Mouse (Mus musculus) kidney, postnatal 0 days (tissue): Measurements from ENCODE around the gene Atp6v0a1. TPM values are rescaled to one million over a fixed set of nuclear protein-coding genes. Genes with fewer than 3 reads are reported as not detected.

Experiments
- ATAC-seq: fragments of 200-750 bp; cut with Nextera tagmentation; replicated peaks from 2 replicates; pipeline ENCODE4 v1.8.0; 2017; ENCODE audit warnings: low read depth, moderate number of reproducible peaks, moderate TSS enrichment, moderate library complexity; ENCODE audit not compliant: low FRiP score
- DNase-seq: peaks from one replicate; pipeline ENCODE4 v3.0.0-alpha.2; 2016; ENCODE audit warnings: low spot score
- H3K27ac ChIP-seq: fragments of 300-500 bp; sonication (generic); 2 replicates; pipeline ENCODE4 v1.5.1; 2014; ENCODE audit warnings: mild to moderate bottlenecking
- H3K27me3 ChIP-seq: fragments of 300-500 bp; sonication (generic); 2 replicates; pipeline ENCODE4 v1.6.1; 2014; ENCODE audit warnings: low read length, mixed read lengths; ENCODE audit not compliant: insufficient read depth
- H3K36me3 ChIP-seq: fragments of 300-500 bp; sonication (generic); 2 replicates; pipeline ENCODE4 v1.6.1; 2014; ENCODE audit warnings: low read length, mixed read lengths; ENCODE audit not compliant: insufficient read depth
- H3K4me1 ChIP-seq: fragments of 300-500 bp; sonication (generic); replicated peaks from 2 replicates; pipeline ENCODE4 v1.6.1; 2014; ENCODE audit warnings: antibody characterized with exemption, low read length, mixed read lengths; ENCODE audit not compliant: insufficient read depth
- H3K4me2 ChIP-seq: fragments of 300-500 bp; sonication (generic); 2 replicates; pipeline ENCODE4 v1.6.1; 2014; ENCODE audit warnings: mild to moderate bottlenecking, low read length, moderate library complexity, mixed read lengths
- H3K4me3 ChIP-seq: fragments of 300-500 bp; sonication (generic); replicated peaks from 2 replicates; pipeline ENCODE4 v1.5.1; 2014; ENCODE audit warnings: low read depth, low read length
- H3K9ac ChIP-seq: fragments of 300-500 bp; sonication (generic); 2 replicates; pipeline ENCODE4 v1.6.1; 2014; ENCODE audit warnings: low read depth, low read length
- H3K9me3 ChIP-seq: fragments of 300-500 bp; sonication (generic); replicated peaks from 2 replicates; pipeline ENCODE4 v1.6.1; 2016; ENCODE audit warnings: low read length, inconsistent platforms, mixed read lengths
- CTCF ChIP-seq: IDR thresholded peaks from 2 replicates; pipeline ENCODE4 v1.5.1; 2016; ENCODE audit warnings: antibody characterized with exemption, low read depth, mild to moderate bottlenecking, moderate library complexity
- WGBS: fragments of 180-500 bp; shearing (Covaris S2); extraction: QIAGEN DNeasy Blood & Tissue Kit; methylation state at CpG from one replicate; pipeline ENCODE4 v1.1.7; 2014; 5-methylcytosine and 5-hydroxymethylcytosine counted together
- polyA plus RNA-seq: library from polyadenylated mRNA; unstranded; fragments of >200 nt; fragmentation: Nextera tagmentation; extraction: Ambion mirVana; gene quantifications from 2 replicates; pipeline ENCODE4 v1.2.1, GENCODE M21; 2015

The Atp6v0a1 gene
- polyA plus RNA-seq, 1 experiment from 2014 or later = 35.1 TPM

DNA sequence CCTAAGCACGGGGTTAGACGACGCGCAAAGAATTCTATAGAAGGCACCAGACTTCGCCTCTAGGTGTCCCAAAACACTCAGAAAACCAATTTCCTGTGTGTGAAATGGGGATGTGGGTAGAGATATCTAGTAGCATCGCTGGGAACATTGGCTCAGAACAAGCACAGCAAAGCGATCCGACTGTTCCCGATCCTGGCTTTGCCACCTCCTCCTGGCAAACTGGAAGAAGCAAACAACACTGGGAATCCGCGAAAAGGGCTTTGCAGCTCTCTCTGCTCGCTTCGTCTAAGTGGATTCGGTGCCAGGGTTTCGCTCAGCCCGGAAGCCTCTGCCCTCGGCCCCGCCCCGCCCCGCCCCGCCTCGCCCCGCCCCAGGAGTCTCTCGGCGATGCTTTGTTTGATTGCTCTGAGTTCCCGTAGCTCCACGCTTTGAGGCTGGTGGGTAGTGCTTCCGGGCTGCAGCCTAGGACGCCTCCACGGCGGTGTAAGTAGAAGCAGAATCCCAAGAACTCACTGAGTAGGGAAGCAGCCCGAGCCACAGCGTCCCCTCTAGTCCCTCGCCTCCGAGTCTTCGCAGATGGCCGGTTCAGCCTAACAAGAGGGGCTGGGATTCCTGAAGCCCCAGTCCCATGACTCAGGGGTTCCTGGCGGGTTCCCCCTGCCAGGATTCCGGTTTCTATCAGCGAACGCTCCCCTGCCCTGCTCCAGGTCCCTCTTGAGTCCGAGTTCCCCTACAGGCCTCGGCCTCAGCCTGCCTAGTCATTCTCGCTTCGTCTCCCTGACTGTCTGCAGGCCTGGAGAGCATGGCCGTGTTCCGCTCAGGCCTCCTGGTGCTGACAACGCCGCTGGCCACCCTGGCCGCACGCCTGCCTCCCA, 73.2 kb downstream of the Atp6v0a1 start, which contains the start of gene Coasy:
TSS of gene Coasy (plus strand) at position 358 of the 875 bp plus-strand sequence.
- Histone ChIP-seq H3K9me3 (no peaks in the 10 kb centered on the region), H3K27ac (peak within 1 kb of the TSS; percentile 93), H3K4me1 (peaks cover 26% of the 10 kb centered on the region), H3K9ac (peak within 1 kb of the TSS; percentile 83), H3K36me3 (peaks cover 10% of the 10 kb centered on the region; the same call in 1 of the 2 replicates), H3K4me2 (peak within 1 kb of the TSS; percentile 86), H3K27me3 (peaks cover 27% of the 10 kb centered on the region), H3K4me3 (peak within 1 kb of the TSS; percentile 72)
- WGBS = under 1% methylated on average over 51 of the region's 51 CpGs
- peak; percentile 55 for TF ChIP-seq CTCF
- DNase-seq (peak; percentile 98), ATAC-seq (peak; percentile 80)

DNA sequence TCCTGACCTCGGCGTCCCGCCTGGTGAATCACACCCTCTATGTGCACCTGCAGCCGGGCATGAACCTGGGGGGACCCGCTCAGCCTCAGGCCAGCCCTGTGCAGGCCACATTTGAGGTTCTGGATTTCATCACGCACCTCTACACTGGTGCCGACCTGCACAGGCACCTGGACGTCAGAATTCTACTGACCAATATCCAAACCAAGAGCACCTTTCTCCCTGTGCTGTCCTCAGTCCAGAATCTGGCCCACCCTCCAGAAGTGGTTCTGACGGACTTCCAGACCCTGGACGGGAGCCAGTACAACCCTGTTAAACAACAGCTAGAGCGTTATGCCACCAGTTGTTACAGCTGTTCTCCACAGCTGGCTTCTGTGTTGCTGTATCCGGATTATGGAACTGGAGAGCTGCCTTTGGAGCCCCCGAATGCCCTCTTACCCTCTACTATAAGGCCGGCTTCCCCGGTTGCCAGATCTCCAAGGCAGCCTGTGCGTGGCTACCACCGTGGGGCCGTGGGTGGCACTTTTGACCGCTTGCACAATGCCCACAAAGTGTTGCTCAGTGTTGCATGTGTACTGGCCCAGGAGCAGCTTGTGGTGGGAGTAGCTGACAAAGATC, 73.9 kb downstream of the Atp6v0a1 start:
- DNase-seq (no peak), ATAC-seq (peak; percentile 26)

DNA sequence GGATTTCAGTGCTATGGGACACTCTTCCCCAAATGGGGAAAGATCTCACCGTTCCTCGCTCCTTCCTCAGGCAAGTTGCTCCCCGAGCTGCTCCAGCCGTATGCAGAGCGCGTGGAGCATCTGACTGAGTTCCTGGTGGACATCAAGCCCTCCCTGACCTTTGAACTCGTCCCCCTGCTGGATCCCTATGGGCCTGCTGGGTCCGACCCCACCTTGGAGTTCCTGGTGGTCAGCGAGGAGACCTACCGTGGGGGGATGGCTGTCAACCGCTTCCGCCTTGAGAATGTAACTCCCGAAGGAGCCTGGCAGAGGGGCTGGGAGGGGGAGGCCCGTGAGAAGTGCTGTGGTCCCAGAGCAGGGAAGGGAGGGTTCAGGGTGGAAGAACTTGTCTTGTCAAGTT, 75.0 kb downstream of the Atp6v0a1 start:
- DNase-seq (no peak), ATAC-seq (no peak)
- no peak overlapping the region for H3K4me3 ChIP-seq
- peaks cover 10% of the 10 kb centered on the region; the same call in 1 of the 2 replicates for H3K36me3 ChIP-seq
- H3K9ac ChIP-seq = no peak overlapping the region
- H3K4me2 ChIP-seq = no peak overlapping the region
- peaks cover 32% of the 10 kb centered on the region for H3K4me1 ChIP-seq
- H3K27ac ChIP-seq = no peak overlapping the region
- peaks cover 15% of the 10 kb centered on the region; the same call in 1 of the 2 replicates for H3K27me3 ChIP-seq
- H3K9me3 ChIP-seq = no peaks in the 10 kb centered on the region
- WGBS = 82% methylated on average over 14 of the region's 14 CpGs
- no peak for TF ChIP-seq CTCF

More for the DNA sequence above, 73.9 kb downstream of the Atp6v0a1 start:
- Histone ChIP-seq H3K27ac (peak overlapping the region; percentile 93), H3K4me1 (peaks cover 32% of the 10 kb centered on the region), H3K27me3 (peaks cover 26% of the 10 kb centered on the region), H3K9me3 (no peaks in the 10 kb centered on the region), H3K4me2 (peak overlapping the region; percentile 86), H3K4me3 (peak overlapping the region; percentile 72), H3K36me3 (peaks cover 10% of the 10 kb centered on the region; the same call in 1 of the 2 replicates), H3K9ac (peak overlapping the region; percentile 83)
- 30% methylated on average over 19 of the region's 19 CpGs for WGBS
- no peak for TF ChIP-seq CTCF

DNA sequence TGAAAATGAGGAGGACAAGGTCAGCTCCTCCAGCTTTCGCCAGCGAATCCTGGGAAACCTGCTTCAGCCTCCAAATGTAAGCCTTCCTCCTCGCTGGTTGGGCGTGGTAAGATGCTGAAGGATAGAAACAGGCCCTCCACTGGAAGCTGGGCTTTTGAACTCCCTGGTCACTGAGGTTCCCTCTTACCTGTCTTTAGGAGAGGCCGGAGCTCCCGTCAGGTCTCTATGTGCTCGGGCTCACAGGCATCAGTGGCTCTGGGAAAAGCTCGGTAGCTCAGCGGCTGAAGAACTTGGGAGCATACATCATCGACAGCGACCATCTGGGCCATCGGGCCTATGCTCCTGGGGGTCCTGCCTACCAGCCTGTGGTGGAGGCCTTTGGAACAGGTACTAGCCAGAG, 75.6 kb downstream of the Atp6v0a1 start:
- H3K9me3 ChIP-seq = no peaks in the 10 kb centered on the region
- no peak overlapping the region for H3K9ac ChIP-seq
- no peak for TF ChIP-seq CTCF
- no peak overlapping the region for H3K4me3 ChIP-seq
- H3K4me1 ChIP-seq = peaks cover 27% of the 10 kb centered on the region
- DNase-seq (no peak), ATAC-seq (no peak)
- WGBS = 96% methylated on average over 12 of the region's 12 CpGs
- peaks cover 9% of the 10 kb centered on the region; the same call in 1 of the 2 replicates for H3K27me3 ChIP-seq
- H3K4me2 ChIP-seq = no peak overlapping the region
- no peak overlapping the region for H3K27ac ChIP-seq
- H3K36me3 ChIP-seq = peaks cover 16% of the 10 kb centered on the region

DNA sequence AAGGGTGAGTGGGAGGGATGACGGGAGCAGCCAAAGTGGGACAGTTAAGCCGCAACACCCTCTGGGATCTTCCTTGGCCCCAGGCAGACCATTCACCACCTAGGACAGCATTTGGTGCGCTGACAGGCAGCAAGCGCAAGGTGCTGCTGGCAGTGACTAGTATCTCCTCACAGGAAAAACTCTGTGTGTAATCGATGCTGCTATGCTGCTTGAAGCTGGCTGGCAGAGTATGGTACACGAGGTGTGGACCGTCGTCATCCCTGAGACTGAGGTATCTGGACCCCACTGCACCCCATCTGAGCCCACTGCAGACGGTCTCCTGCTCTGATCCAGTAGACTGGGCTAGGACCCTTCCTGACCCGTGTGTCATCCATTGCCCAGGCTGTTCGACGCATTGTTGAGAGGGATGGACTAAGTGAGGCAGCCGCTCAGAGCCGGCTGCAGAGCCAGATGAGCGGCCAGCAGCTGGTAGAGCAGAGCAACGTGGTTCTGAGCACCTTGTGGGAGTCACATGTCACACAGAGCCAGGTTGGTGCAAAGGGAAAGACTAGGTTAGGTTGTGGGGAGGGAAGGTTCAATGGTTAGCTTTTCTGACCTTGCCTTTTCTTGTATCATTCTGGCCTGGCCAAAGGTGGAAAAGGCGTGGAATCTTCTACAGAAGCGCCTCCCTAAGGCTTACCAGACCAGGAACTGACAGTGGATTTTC, 76.5 kb downstream of the Atp6v0a1 start:
- no peak overlapping the region for H3K4me3 ChIP-seq
- no peak for DNase-seq
- H3K4me1 ChIP-seq = peaks cover 26% of the 10 kb centered on the region
- H3K9me3 ChIP-seq = no peaks in the 10 kb centered on the region
- 92% methylated on average over 18 of the region's 18 CpGs for WGBS
- no peak for TF ChIP-seq CTCF
- H3K27me3 ChIP-seq = no peaks in the 10 kb centered on the region
- H3K27ac ChIP-seq = peak overlapping the region; percentile 88
- H3K4me2 ChIP-seq = no peak overlapping the region
- ATAC-seq = no peak
- H3K36me3 ChIP-seq = peaks cover 26% of the 10 kb centered on the region
- no peak overlapping the region for H3K9ac ChIP-seq

DNA sequence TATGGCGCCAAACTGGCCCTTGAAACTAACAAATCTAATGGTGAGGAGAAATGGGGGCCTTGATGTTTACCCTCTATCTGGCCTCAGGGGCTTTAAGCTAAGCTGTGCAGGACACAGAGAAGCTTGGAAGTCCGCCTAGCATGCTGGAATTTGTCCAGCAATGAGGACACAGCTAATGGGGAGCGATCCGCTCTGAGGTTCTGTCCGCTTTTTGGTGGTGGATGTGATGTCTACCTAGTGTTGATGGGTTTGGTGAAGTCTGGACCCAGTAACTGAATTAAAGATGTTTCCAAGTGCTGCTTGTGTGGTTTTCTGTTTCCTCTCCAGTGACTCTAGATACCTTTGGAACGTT, 77.0 kb downstream of the Atp6v0a1 start:
- DNase-seq (no peak), ATAC-seq (no peak)
- H3K36me3 ChIP-seq = peaks cover 31% of the 10 kb centered on the region
- TF ChIP-seq CTCF = no peak
- H3K9ac ChIP-seq = peak overlapping the region; percentile 81; the same call in 1 of the 2 replicates
- H3K4me3 ChIP-seq = peak overlapping the region; percentile 64; the same call in 1 of the 2 replicates
- H3K4me2 ChIP-seq = peak overlapping the region; percentile 96
- H3K4me1 ChIP-seq = peaks cover 26% of the 10 kb centered on the region
- H3K27me3 ChIP-seq = no peaks in the 10 kb centered on the region
- peak overlapping the region; percentile 88 for H3K27ac ChIP-seq
- WGBS = 79% methylated on average over 6 of the region's 6 CpGs
- H3K9me3 ChIP-seq = no peaks in the 10 kb centered on the region
